Mouse (Mus musculus) ovary, postnatal 10 days (tissue): Measurements from ENCODE around the gene Dpf3.

Experiments
- DNase-seq: peaks from one replicate; pipeline ENCODE4 v3.0.0; 2022; ENCODE audit warnings: low spot score

Gene Dpf3

GRCm38 (mm10) chr12:83411721-83412521 is 75.6 kb downstream of the Dpf3 start:
- DNase-seq = no peak

- no peak for DNase-seq
Measured at GRCm38 (mm10) chr12:83411032-83411431, 76.5 kb downstream of the Dpf3 start.

DNA sequence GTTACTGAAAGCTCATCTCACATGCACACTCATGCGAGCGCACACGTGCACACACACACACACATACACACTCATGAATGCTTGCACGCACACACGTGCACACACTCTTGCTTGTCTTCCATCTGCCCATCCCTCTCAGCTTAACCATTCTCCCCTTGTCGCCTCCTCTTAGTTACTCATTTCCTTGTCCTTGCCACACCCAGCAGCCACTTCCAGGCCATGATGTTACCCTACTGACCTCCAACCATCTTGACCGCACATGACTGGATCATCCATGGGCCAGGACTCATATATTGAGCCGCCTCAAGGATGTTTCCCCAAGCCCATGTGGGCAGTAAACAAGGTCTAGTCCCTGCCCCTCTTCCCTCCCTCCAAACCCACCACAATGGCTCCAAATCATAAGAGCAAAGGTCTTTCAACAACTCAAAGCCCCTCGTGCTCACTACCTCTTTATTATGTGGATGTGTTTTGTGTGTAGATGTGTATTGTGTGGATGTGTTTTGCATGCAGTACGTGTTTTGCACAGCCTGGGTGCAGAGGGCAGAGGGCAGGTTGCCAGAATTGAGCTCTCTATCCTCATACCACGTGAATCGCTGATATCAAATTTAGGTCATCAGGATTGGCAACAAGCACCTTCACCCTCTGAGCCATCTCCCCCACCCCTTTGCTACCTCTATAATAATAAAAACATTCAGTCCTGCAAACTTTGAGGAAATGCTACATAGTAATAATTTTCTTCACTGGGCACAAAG is 82.0 kb downstream of the Dpf3 start:
- no peak for DNase-seq

DNA sequence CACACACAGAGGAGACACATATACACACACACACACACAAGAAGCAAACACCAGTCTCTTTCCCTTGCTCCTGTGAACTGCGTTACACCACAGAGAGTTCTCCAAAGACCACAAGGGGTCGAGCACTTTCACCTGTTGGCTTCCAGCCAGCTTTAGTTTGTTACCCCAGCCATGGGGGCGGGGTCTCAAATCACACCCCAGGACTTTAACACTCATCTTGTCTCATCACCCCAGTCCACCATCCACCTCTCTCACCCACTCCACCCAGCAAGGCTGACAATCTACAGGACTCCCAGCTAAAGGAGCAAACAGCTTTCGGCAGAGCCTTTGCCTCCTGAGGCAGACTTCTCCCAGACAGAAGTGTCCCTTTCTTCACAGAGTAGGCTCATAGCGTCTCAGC is 85.2 kb downstream of the Dpf3 start:
- no peak for DNase-seq

DNA sequence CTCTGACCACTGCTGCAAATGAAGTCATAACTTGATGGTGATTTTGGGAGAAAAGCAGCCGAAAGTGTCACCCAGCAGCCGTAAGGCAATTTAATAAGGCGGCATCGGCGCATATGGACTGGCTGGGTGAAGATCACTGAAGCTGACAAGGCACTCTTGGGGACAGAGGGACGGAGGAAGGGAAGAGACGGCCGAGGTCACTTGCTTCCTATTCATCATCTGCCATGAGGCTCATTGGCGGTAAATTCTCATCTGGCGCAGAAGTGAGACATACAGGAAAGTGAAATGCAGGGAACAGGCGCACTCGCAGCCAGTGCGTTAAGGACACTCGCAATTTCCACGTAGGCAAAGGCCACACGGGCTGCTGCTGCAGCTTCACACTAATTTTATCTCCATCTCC is 95.5 kb downstream of the Dpf3 start:
- no peak for DNase-seq

DNA sequence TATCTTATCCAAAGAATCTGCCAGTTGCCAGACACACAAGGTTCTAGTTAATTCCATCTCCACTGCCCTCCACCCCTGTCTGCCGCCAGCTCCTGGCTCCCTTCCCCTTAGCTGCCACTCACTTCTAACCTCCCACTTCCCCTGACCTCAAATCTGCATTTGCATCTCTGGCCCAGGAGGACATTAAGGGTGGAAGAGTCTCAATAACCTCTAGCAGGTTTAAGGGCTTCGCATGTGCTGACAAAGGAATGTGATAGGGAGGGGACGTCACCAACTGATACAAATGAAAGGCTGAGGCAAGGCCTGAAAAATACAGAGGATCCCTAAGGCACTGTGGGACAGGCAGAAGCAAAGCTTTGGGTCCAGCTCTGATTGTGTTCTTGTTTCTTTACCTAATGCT is 100.0 kb downstream of the Dpf3 start:
- DNase-seq = no peak

- no peak for DNase-seq
Measured at GRCm38 (mm10) chr12:83381072-83381471, 106.4 kb downstream of the Dpf3 start.

- no peak for DNase-seq
Measured at GRCm38 (mm10) chr12:83380016-83380415, 107.5 kb downstream of the Dpf3 start.

- DNase-seq = no peak
Measured at GRCm38 (mm10) chr12:83375015-83375831, 112.3 kb downstream of the Dpf3 start.

DNA sequence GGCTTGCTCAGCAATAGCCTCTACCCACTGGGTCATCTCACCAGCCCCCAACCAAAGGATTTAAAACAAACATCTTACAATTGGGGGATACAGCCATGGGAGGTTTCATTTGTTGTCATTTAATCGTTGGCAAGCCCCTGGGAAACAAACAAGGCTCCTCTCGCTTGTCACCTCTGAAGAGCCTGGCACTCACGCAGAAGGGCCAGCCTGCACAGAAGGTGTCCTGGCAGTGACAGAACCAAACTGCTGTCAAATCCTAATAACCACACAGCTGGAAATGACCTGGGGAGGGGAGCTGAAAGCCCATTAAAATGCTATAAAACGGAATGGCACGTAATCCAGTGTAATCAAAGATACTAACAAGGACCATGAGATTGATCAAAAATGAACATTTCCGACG is 114.4 kb downstream of the Dpf3 start:
- no peak for DNase-seq

DNA sequence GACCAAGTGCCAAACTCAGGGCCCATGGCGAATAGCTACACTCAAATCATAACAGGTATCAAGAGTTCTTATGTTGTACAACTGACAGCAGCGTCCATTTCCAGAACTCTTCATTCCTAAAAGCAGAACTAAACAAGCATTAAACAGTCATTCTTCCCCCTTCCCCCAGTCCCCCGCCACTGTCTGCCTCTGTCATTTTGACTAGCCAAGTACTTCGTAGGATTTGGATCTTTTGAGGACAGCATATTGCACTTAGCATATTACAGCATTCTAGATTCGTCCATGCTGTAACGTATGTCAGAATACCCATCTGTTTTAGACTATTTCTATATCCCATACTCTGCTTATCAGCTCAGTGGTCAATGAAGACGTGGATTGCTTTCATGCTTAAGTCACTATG is 115.2 kb downstream of the Dpf3 start:
- no peak for DNase-seq

DNA sequence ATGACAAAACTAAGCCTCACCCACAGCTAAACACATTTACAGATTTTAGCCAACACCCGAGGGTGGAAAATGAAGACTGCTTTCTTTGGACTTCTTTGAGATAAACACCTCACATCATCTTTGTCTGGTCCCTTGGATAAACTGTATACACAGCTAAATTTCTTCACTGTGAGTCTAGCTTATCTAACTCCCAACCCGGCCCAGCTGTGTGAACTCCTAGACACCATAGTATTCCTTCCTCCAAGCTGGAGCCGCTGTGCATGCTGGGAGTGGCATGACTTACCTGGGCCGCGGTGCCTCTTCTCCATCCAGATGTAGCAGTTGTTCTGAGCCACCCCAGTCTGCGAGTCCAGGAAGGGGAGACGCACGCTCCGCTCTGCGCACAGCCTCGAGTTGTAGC is 117.3 kb downstream of the Dpf3 start:
- DNase-seq = no peak

DNA sequence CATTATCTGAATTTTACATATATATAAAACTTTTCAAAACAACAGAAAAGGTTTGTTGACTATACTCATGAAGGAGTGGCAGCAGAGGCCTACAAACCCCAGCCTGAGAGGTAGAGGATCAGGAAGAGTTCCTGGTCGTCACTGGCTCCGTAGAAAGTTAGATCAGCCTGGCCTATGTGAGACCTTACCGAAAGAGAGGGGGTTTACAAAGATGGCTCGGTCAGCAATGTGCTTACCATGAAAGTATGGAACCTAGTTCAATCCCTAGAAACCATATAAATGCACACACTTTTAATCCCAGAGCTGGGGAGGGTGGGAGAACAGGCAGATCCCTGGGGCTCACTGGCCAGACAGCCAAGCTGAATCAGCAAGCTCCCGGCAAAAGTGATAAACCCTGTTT is 118.1 kb downstream of the Dpf3 start:
- no peak for DNase-seq

DNA sequence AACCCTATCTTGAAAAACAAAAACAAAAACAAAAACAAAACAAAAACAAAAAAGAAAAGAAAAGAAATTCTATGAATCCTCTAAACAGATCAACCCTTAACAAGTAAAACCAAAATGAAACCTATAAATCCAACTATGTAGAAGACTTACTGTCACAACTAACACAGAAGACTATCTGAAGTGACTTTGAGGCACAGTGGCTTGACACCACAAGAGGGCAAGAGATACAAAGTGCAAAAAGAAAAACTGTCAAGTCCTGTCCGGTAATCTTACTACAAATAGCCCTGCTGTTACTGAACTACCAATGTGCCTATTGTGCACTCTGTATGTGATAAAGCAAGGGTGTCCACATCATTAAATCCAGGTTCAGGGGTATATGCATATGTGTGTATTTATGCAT is 120.0 kb downstream of the Dpf3 start:
- no peak for DNase-seq

DNA sequence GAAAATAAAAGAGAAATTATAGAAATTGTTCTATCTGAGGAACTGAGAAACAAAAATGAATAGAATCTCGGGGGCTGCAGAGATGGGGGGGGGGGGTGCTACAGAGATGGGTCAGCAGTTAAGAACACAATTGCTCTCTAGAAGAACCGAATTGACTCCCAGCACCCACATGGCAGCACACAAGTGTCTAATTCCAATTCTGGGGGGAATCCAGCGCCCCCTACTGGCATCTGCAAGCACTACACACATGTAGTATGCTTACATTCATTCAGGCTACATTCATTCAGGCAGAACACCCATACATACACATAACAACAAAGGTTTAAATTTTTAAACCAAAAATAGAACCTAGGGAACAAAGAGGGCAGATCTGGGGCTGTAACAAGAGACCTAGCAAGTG is 122.7 kb downstream of the Dpf3 start:
- no peak for DNase-seq

GRCm38 (mm10) chr12:83361801-83362200 is 125.7 kb downstream of the Dpf3 start:
- DNase-seq = no peak

DNA sequence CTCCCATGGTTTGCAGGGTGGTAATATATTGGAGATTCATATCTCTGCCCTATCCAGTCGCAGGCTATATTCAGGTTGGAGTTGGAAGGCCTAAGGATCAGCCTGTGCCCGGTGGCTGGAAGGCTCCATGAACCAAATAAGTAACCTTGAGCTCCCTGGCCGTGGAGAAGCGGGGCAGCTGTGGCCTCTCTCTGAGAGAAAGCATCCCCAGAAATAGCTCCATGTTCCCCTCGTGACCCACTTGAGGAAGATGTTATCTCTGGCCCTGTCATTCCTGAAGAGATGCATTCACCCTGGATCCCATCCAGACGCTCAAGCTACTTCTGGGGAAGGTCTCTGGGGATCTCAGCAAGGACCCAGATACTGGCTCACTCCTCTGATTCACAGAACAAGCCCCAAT is 134.9 kb downstream of the Dpf3 start:
- no peak for DNase-seq

DNA sequence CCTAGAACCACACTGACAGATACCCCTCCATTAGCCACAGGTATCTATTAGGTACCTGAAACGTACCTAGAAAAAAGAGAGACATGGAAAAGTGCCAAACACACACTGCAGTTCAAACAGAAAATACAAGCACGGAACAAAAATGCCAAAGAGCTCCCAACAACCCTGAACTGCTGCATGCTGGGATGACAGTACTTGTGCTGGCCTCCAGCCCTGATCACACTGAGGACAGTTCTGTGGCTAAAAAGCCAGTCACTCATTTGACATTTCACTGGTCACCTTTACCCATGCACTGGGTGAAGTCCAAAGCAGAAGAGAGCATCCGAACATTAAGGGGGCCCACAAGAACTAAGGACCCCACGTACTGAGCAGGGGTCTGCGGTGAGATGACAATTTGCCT is 137.8 kb downstream of the Dpf3 start:
- DNase-seq = no peak

GRCm38 (mm10) chr12:83348246-83348645 is 139.3 kb downstream of the Dpf3 start:
- DNase-seq = no peak

DNA sequence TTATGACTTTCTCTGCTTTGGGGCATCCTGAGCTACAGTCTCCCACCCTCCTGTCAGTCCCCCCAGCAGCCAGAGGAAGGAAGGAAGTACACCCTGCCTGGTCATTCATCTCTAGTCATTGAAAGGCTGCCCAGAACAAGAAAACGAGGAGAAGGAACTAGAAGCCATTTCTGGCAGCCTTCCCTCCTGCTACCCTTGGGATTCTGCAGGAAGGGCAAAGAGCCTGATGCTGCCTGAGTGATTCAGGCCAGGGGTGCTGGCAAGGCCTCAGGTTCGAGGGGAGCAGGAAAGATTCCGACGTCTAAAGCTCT is 144.7 kb downstream of the Dpf3 start:
- DNase-seq = no peak

DNA sequence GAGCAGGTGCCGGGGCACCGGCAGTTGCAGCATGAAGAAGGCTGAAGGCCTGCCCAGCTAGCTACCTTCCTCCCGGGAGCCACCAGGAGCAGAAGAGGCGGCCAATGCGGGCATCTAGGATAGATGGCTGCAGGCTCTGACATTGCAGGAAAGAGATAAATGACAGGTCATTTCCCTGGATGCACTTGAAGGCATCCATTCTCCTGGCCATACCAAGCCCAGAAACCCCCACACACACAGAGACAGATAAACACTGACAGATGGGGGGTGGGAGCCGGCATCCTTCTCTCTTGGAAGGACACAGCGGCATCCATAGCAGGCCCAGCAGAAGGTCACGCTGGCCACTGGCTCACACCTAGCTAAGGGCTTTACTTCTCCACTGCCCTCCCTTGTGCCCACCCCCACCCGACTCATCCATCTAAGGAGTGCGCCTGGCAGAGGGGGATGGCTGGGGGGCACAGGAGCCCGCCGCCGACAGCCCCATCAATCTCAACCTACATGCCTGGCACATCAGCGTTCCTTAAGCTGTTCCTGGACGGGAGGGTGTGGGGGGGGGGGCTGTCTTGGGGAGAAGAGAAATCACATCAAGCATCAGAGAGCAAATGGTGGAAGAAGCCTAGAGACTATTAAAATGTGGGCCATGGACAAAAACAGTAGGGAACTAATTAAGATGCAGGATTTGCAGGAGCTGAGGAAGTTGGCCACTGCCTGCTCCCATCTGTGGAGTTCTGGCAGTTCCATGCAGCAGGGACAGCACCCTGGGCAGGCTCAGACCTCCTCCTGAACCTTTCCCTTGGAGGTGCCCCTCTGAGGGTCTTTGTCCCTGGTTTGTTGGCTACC is 145.3 kb downstream of the Dpf3 start:
- no peak for DNase-seq

- no peak for DNase-seq
Measured at GRCm38 (mm10) chr12:83340960-83341359, 146.6 kb downstream of the Dpf3 start.
